Mouse (Mus musculus): ENCODE results near the gene March8. TPM values are rescaled to one million over a fixed set of nuclear protein-coding genes. Genes with fewer than 3 reads are reported as not detected.

The March8 gene
- polyA plus RNA-seq, 1 experiment from 2014 or later = 28.6 TPM

DNA sequence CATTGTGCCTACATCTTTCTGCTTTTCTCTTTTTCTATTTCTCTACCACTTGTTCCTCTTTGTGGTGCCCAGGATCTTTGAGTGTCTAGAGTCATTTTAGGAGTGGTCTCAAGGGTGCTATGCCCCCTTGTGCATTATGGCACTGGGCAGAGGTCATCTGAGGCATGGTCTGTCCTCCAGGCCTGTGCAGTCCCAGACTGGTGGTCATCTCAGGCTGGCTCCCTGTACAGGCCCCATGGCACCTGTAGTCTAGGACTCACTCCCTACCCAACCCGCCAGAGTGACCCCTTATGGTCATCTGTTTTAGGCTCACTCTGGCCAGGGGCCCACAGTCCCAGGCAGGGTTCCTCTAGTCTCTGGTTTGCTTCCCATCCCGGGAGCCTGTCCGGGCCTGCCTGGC lies 33.7 kb downstream of the March8 start:
- H3K27me3 ChIP-seq (ENCODE audit: control insufficient read depth, insufficient read depth, low read length) = no peaks in the 10 kb centered on the region
- H3K9me3 ChIP-seq (ENCODE audit: control insufficient read depth, low read length) = no peaks in the 10 kb centered on the region
- H3K4me2 ChIP-seq (ENCODE audit: low read length) = no peak overlapping the region
- no peak overlapping the region for H3K9ac ChIP-seq (ENCODE audit: low read length)
- H3K4me3 ChIP-seq (ENCODE audit: control insufficient read depth in 1 of 2, insufficient read depth in 1 of 2, low read depth in 1 of 2, low read length in 2 of 2) = no peak overlapping the region
- H3K36me3 ChIP-seq (ENCODE audit: control insufficient read depth, insufficient read depth, low read length) = no peaks in the 10 kb centered on the region
- ATAC-seq (ENCODE audit: insufficient number of reproducible peaks, insufficient read depth, low FRiP score, low read depth) = no peak
- H3K4me1 ChIP-seq (ENCODE audit: control insufficient read depth in 2 of 2, insufficient read depth in 2 of 2, low read length in 2 of 2) = no peaks in the 10 kb centered on the region
- 90% methylated on average over 3 of the region's 3 CpGs for WGBS
- H3K27ac ChIP-seq (replicated peaks in 1 of 2; ENCODE audit: control insufficient read depth in 1 of 2, insufficient read depth in 1 of 2, low read depth in 2 of 2, low read length in 2 of 2) = no peak overlapping the region

GRCm38 (mm10) chr6:116374136-116374535 lies 36.3 kb downstream of the March8 start:
- ATAC-seq (ENCODE audit: insufficient number of reproducible peaks, insufficient read depth, low FRiP score, low read depth) = no peak
- no peak overlapping the region for H3K4me2 ChIP-seq (ENCODE audit: low read length)
- no peak overlapping the region for H3K9ac ChIP-seq (ENCODE audit: low read length)
- 84% methylated on average over 1 of the region's 1 CpGs for WGBS
- H3K4me1 ChIP-seq (ENCODE audit: control insufficient read depth in 2 of 2, insufficient read depth in 2 of 2, low read length in 2 of 2) = no peaks in the 10 kb centered on the region
- no peaks in the 10 kb centered on the region for H3K9me3 ChIP-seq (ENCODE audit: control insufficient read depth, low read length)
- no peak overlapping the region for H3K4me3 ChIP-seq (ENCODE audit: control insufficient read depth in 1 of 2, insufficient read depth in 1 of 2, low read depth in 1 of 2, low read length in 2 of 2)
- no peak overlapping the region for H3K27ac ChIP-seq (replicated peaks in 1 of 2; ENCODE audit: control insufficient read depth in 1 of 2, insufficient read depth in 1 of 2, low read depth in 2 of 2, low read length in 2 of 2)
- peaks cover 9% of the 10 kb centered on the region; the same call in 1 of the 2 replicates for H3K36me3 ChIP-seq (ENCODE audit: control insufficient read depth, insufficient read depth, low read length)
- no peaks in the 10 kb centered on the region for H3K27me3 ChIP-seq (ENCODE audit: control insufficient read depth, insufficient read depth, low read length)

- ATAC-seq (ENCODE audit: insufficient number of reproducible peaks, insufficient read depth, low FRiP score, low read depth) = no peak
- no peaks in the 10 kb centered on the region for H3K9me3 ChIP-seq (ENCODE audit: control insufficient read depth, low read length)
- no peaks in the 10 kb centered on the region for H3K27me3 ChIP-seq (ENCODE audit: control insufficient read depth, insufficient read depth, low read length)
- no peak overlapping the region for H3K4me3 ChIP-seq (ENCODE audit: control insufficient read depth in 1 of 2, insufficient read depth in 1 of 2, low read depth in 1 of 2, low read length in 2 of 2)
- H3K9ac ChIP-seq (ENCODE audit: low read length) = no peak overlapping the region
- H3K4me1 ChIP-seq (ENCODE audit: control insufficient read depth in 2 of 2, insufficient read depth in 2 of 2, low read length in 2 of 2) = no peaks in the 10 kb centered on the region
- no peak overlapping the region for H3K27ac ChIP-seq (replicated peaks in 1 of 2; ENCODE audit: control insufficient read depth in 1 of 2, insufficient read depth in 1 of 2, low read depth in 2 of 2, low read length in 2 of 2)
- H3K36me3 ChIP-seq (ENCODE audit: control insufficient read depth, insufficient read depth, low read length) = peaks cover 9% of the 10 kb centered on the region; the same call in 1 of the 2 replicates
- no peak overlapping the region for H3K4me2 ChIP-seq (ENCODE audit: low read length)
These were observed 36.8 kb downstream of the March8 start for GRCm38 (mm10) chr6:116374618-116375017.

- Histone ChIP-seq H3K27me3 (ENCODE audit: control insufficient read depth, insufficient read depth, low read length) (no peaks in the 10 kb centered on the region), H3K4me1 (ENCODE audit: control insufficient read depth in 2 of 2, insufficient read depth in 2 of 2, low read length in 2 of 2) (peaks cover 2 to 4% of the 10 kb centered on the region in 2 experiments; a peak in 1 of 4 replicates), H3K27ac (replicated peaks in 1 of 2; ENCODE audit: control insufficient read depth in 1 of 2, insufficient read depth in 1 of 2, low read depth in 2 of 2, low read length in 2 of 2) (no peak overlapping the region), H3K4me2 (ENCODE audit: low read length) (no peak overlapping the region), H3K36me3 (ENCODE audit: control insufficient read depth, insufficient read depth, low read length) (peaks cover 9% of the 10 kb centered on the region; the same call in 1 of the 2 replicates), H3K9ac (ENCODE audit: low read length) (no peak overlapping the region), H3K9me3 (ENCODE audit: control insufficient read depth, low read length) (no peaks in the 10 kb centered on the region), H3K4me3 (ENCODE audit: control insufficient read depth in 1 of 2, insufficient read depth in 1 of 2, low read depth in 1 of 2, low read length in 2 of 2) (no peak overlapping the region)
- no peak for ATAC-seq (ENCODE audit: insufficient number of reproducible peaks, insufficient read depth, low FRiP score, low read depth)
- 62% methylated on average over 7 of the region's 7 CpGs for WGBS
These were observed 41.1 kb downstream of the March8 start for GRCm38 (mm10) chr6:116378892-116379291.

- Histone ChIP-seq H3K4me3 (ENCODE audit: control insufficient read depth in 1 of 2, insufficient read depth in 1 of 2, low read depth in 1 of 2, low read length in 2 of 2) (no peak overlapping the region), H3K36me3 (ENCODE audit: control insufficient read depth, insufficient read depth, low read length) (peaks cover 9% of the 10 kb centered on the region; the same call in 1 of the 2 replicates), H3K27me3 (ENCODE audit: control insufficient read depth, insufficient read depth, low read length) (no peaks in the 10 kb centered on the region), H3K27ac (replicated peaks in 1 of 2; ENCODE audit: control insufficient read depth in 1 of 2, insufficient read depth in 1 of 2, low read depth in 2 of 2, low read length in 2 of 2) (no peak overlapping the region), H3K4me2 (ENCODE audit: low read length) (no peak overlapping the region), H3K9me3 (ENCODE audit: control insufficient read depth, low read length) (no peaks in the 10 kb centered on the region), H3K9ac (ENCODE audit: low read length) (no peak overlapping the region), H3K4me1 (ENCODE audit: control insufficient read depth in 2 of 2, insufficient read depth in 2 of 2, low read length in 2 of 2) (peaks cover 2 to 4% of the 10 kb centered on the region in 2 experiments)
- WGBS = 51% methylated on average over 3 of the region's 3 CpGs
- ATAC-seq (ENCODE audit: insufficient number of reproducible peaks, insufficient read depth, low FRiP score, low read depth) = no peak
These were observed 42.3 kb downstream of the March8 start for GRCm38 (mm10) chr6:116380157-116380556.

GRCm38 (mm10) chr6:116381605-116382004 lies 43.8 kb downstream of the March8 start:
- Histone ChIP-seq H3K4me2 (ENCODE audit: low read length) (no peak overlapping the region), H3K4me1 (ENCODE audit: control insufficient read depth in 2 of 2, insufficient read depth in 2 of 2, low read length in 2 of 2) (peaks cover 2 to 15% of the 10 kb centered on the region in 2 experiments), H3K27ac (replicated peaks in 1 of 2; ENCODE audit: control insufficient read depth in 1 of 2, insufficient read depth in 1 of 2, low read depth in 2 of 2, low read length in 2 of 2) (no peak overlapping the region), H3K27me3 (ENCODE audit: control insufficient read depth, insufficient read depth, low read length) (no peaks in the 10 kb centered on the region), H3K9me3 (ENCODE audit: control insufficient read depth, low read length) (no peaks in the 10 kb centered on the region), H3K4me3 (ENCODE audit: control insufficient read depth in 1 of 2, insufficient read depth in 1 of 2, low read depth in 1 of 2, low read length in 2 of 2) (no peak overlapping the region), H3K9ac (ENCODE audit: low read length) (no peak overlapping the region), H3K36me3 (ENCODE audit: control insufficient read depth, insufficient read depth, low read length) (peaks cover 9% of the 10 kb centered on the region; the same call in 1 of the 2 replicates)
- no peak for ATAC-seq (ENCODE audit: insufficient number of reproducible peaks, insufficient read depth, low FRiP score, low read depth)
- 50% methylated on average over 2 of the region's 2 CpGs for WGBS

DNA sequence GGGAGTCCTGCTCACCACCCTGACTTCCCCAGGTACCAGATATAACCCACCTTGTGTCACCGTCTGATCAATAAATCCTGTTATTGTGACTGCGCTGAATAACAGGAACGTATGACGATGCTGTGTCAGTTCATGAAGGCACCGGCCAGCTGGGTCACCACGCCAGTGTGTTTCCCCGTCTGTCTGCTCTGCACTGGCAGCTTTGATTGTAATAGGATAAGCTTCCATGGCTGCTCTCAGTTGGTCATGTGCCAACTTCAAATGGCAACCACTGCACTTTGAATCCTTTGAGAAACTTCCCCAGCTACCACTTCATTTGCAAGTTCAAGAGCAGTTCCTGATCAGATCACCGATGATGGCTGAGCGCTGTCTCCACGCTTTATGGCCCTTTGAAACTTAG lies 45.8 kb downstream of the March8 start:
- WGBS = 90% methylated on average over 10 of the region's 10 CpGs
- H3K9me3 ChIP-seq (ENCODE audit: control insufficient read depth, low read length) = no peaks in the 10 kb centered on the region
- no peak for ATAC-seq (ENCODE audit: insufficient number of reproducible peaks, insufficient read depth, low FRiP score, low read depth)

More for the DNA sequence above, 45.8 kb downstream of the March8 start:
- Histone ChIP-seq H3K4me1 (ENCODE audit: control insufficient read depth in 2 of 2, insufficient read depth in 2 of 2, low read length in 2 of 2) (peaks cover 2 to 15% of the 10 kb centered on the region in 2 experiments), H3K27ac (replicated peaks in 1 of 2; ENCODE audit: control insufficient read depth in 1 of 2, insufficient read depth in 1 of 2, low read depth in 2 of 2, low read length in 2 of 2) (no peak overlapping the region), H3K4me2 (ENCODE audit: low read length) (no peak overlapping the region), H3K9ac (ENCODE audit: low read length) (no peak overlapping the region), H3K27me3 (ENCODE audit: control insufficient read depth, insufficient read depth, low read length) (no peaks in the 10 kb centered on the region), H3K36me3 (ENCODE audit: control insufficient read depth, insufficient read depth, low read length) (no peaks in the 10 kb centered on the region), H3K4me3 (ENCODE audit: control insufficient read depth in 1 of 2, insufficient read depth in 1 of 2, low read depth in 1 of 2, low read length in 2 of 2) (no peak overlapping the region)

All from heart, embryonic 14.5 days (tissue).